Mouse (Mus musculus): ENCODE data around the gene Prps1.
"Not testable (repeated sequence)": the region's sequence is repeated elsewhere in the genome, so short reads cannot be mapped to it uniquely, and the experiment has no call there.

The Prps1 gene

DNA sequence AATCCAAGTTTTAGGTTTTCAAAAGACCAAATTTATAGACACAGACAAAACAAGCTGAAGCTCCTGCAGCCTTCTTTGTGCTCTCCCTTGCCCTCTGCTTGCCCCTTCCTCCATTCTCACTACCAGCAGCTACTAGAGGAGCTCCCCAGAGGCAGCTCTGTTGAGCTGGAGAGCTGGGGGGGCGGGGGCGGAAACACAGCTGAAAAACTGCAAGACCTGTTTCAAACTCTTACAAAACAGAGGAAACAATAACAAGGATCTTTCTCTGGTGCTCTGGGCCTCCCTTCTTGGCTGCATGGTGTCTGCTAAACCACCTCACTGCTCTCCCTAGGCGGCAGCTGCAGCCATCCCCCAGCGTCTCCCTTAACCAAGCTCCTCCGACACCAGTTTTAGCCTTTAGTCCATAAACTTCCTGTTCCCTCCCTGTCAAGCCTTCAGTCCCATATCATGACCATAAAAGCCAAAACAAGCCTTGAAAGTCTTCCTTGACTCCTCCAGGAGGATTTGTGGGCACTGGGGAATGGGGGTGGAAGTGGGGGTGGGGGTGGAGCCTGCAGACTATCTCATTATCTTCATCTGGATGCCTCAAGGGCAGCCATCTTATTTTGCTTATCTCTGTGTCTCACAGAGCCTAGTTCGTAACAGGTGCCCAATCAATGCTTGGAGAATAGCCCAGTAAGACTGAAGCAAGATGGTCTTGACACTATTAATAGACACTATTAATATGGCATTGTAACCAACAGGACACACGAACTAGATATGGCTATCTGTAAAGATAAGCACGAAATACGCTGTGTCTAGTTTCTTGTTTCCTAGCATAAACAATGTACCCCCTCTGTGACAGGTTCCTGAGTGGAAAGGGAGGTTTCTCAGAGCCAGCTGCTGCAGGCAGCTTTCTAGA is 45.2 kb downstream of the Prps1 start:
- DNase-seq: no peak

- peak; percentile 76 for DNase-seq
These were observed 47.5 kb downstream of the Prps1 start for GRCm38 (mm10) chrX:140503905-140504304.

DNA sequence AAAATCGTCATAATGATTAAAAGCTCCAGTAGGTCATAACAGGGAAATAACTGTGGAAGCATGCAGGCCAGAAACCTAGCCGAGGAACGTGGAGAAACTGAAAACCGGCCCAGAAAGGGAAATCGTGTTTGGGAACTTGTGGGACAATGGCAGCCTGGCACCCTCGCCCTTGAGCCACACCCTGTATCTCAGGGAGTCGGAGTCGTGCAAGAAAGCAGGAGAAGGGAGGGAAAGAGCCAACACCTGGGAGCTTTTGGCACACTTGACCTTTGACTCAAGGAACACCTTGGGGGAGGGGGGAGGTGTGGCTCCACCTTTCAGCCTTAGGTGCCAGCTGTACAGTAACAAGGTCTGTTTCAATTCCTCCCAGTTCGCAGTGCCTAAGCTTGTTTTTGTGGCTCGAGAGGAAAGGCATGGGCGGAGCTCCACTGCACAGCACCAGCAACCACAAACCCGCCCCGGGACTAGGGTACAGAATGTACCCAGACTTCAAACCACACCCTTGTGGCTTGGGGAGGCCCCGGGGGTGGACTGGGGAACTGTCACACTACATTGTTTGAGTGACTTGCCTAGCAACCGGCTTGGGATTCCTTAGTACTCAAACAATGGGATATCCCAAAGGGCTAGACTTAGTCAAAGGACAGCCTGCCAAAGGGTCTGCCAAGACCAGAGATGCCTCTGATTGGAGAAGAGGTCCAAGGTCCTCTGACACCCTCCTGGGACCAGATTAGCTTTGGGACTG is 49.3 kb downstream of the Prps1 start:
- peak; percentile 30 for DNase-seq

GRCm38 (mm10) chrX:140506436-140507180 is 50.2 kb downstream of the Prps1 start:
- DNase-seq: no peak

DNA sequence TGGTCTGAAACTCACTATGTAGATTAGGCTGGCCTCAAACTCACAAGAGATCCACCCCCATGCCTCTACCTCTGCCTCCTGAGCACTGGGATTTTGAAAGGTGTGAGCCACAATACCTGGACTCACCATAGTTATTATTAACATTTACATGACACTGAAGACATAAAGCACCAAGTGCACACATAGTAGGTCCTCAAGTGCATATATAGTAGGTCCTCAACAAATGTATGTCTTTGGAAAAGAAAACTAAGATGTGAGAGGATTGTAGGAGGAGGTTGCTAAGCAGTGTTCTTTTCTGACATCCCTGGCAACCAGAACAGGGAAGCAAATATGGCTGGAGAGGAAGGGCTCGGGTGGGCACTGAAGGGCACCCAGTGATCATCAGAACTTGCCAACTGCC is 51.0 kb downstream of the Prps1 start:
- DNase-seq: no peak

GRCm38 (mm10) chrX:140508791-140509190 is 52.4 kb downstream of the Prps1 start:
- not testable (repeated sequence) for DNase-seq

DNA sequence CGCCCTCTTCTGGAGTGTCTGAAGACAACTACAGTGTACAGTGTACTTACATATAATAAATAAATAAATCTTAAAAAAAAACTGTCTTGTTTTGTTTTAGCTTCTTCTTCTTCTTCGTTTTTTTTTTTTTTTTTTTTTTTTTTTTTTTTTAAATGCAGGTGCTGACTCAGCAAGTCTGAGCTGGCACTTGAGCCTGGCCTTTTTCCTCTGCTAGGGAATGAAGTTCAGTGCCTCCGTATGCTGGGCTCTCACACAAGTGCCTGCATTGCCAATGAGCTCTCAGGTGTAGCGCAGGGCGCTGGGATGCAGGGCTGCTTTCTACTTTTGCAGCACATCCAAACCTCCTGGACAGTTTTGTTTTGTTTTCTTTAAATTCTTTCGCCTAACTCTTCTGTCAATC is 53.4 kb downstream of the Prps1 start:
- no peak for DNase-seq

GRCm38 (mm10) chrX:140510696-140511429 is 54.5 kb downstream of the Prps1 start:
- DNase-seq: peak; percentile 39

- no peak for DNase-seq
These were observed 55.6 kb downstream of the Prps1 start for GRCm38 (mm10) chrX:140511687-140512651.

GRCm38 (mm10) chrX:140513379-140513778 is 57.0 kb downstream of the Prps1 start:
- no peak for DNase-seq

GRCm38 (mm10) chrX:140518351-140518750 is 61.9 kb downstream of the Prps1 start:
- no peak for DNase-seq

DNA sequence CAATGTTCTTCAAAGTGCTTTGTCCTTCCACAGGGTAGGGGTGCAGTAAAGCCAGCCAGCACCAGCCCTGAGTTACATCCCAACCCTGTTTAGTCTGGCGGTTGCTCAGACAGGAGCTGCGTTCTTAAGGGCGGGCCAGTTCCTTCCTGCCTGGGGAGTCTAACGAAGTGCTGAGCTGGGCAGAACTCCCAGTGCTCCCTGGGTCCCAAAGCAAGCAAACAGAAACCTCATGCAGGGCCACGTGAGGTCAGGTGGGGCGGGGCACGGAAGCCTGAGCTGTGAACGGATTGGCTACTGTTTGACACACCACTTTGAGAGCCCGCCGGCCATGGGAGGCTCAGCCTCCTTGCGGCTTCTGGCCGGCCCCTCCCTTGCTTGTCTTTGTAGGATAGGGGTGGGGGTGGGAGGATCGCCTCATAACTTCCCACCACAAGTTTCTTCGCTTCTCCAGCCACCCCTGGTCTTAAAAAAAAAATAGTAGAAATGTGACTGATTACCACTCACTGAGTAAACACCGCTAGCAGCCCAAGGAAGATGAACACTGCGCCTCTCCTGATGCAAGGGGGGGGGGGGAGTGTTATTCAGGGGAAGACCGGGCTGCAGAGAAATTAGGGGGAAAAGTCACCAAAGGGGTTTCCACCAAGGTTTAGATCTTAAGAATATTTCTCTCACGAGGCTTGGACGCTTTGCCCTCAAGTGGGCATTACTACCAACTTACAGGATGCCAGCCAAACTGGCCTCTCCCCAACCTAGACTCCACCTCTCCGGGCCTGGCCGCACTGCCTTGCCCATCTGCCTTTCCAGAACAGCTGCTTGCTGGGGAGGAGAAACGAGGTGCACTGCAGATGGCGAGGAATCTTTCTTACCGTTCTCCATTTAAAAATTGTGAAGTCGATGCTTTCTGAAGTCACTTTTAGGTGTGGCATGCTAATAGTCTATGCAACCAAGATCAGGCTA is 64.0 kb downstream of the Prps1 start:
- DNase-seq: peak; percentile 90

- no peak for DNase-seq
These were observed 65.8 kb downstream of the Prps1 start for GRCm38 (mm10) chrX:140522071-140522765.

GRCm38 (mm10) chrX:140524231-140524630 is 67.8 kb downstream of the Prps1 start:
- DNase-seq: no peak

Data from embryo, embryonic 11 days (tissue).